Mouse (Mus musculus) small intestine, adult 2 months (tissue): ENCODE data around the gene Gm29106. TPM values are rescaled to one million over a fixed set of nuclear protein-coding genes. Genes with fewer than 3 reads are reported as not detected.
"Not testable (repeated sequence)": the region's sequence is repeated elsewhere in the genome, so short reads cannot be mapped to it uniquely, and the experiment has no call there.

Experiments
- H3K27ac ChIP-seq: fragments of 200-500 bp; 2 replicates; pipeline ENCODE4 v1.5.1; 2012; ENCODE audit warnings: low read depth, low read length, control low read depth, inconsistent platforms; ENCODE audit not compliant: insufficient read depth
- H3K27me3 ChIP-seq: fragments of 200-500 bp; 2 replicates; pipeline ENCODE4 v1.6.1; 2012; ENCODE audit warnings: mild to moderate bottlenecking, moderate library complexity, low read length, inconsistent platforms; ENCODE audit not compliant: control insufficient read depth, insufficient read depth
- H3K36me3 ChIP-seq: fragments of 200-500 bp; 2 replicates; pipeline ENCODE4 v1.6.1; 2012; ENCODE audit warnings: mild to moderate bottlenecking, low read length, control low read depth, inconsistent platforms; ENCODE audit not compliant: control insufficient read depth, insufficient read depth
- H3K4me1 ChIP-seq: fragments of 200-500 bp; 2 replicates; pipeline ENCODE4 v1.6.1; 2012; ENCODE audit warnings: low read length, inconsistent platforms, mixed read lengths; ENCODE audit not compliant: control insufficient read depth, insufficient read depth, insufficient read length
- H3K4me3 ChIP-seq: fragments of 200-500 bp; 2 replicates; pipeline ENCODE4 v1.5.1; 2012; ENCODE audit warnings: low read depth, mild to moderate bottlenecking, control low read depth, inconsistent platforms, low read length, moderate library complexity
- CTCF ChIP-seq: fragments of 200-500 bp; IDR thresholded peaks from 2 replicates; pipeline ENCODE4 v1.5.1; 2012; ENCODE audit warnings: low read depth, mild to moderate bottlenecking, control low read depth, inconsistent platforms, low read length, moderate library complexity, mixed read lengths; ENCODE audit not compliant: insufficient replicate concordance, insufficient read length; ENCODE audit errors: extremely low read depth
- POLR2A ChIP-seq: fragments of 200-500 bp; IDR thresholded peaks from 2 replicates; pipeline ENCODE4 v1.6.1; 2012; ENCODE audit warnings: low read depth, mild to moderate bottlenecking, control low read depth, inconsistent platforms, low read length, moderate library complexity
- WGBS: fragments of 180-500 bp; shearing (Covaris S2); methylation state at CpG from one replicate; pipeline ENCODE4 v1.1.7; 2018; 5-methylcytosine and 5-hydroxymethylcytosine counted together
- polyA plus RNA-seq: library from polyadenylated mRNA; depleted of rRNA; stranded (reverse); fragments of >200 nt; gene quantifications from 2 replicates; pipeline ENCODE4 v1.2.3, GENCODE M21; 2012; rRNA removed

Gm29106 gene
- not detected in 2 replicates for polyA plus RNA-seq

GRCm38 (mm10) chr1:118176242-118176641, at the start of gene Gm29106:
TSS of gene Gm29106 (plus strand) at chr1:118176542.
- H3K27me3 ChIP-seq, H3K36me3 ChIP-seq, H3K4me3 ChIP-seq, H3K27ac ChIP-seq, H3K4me1 ChIP-seq: not testable (repeated sequence)
- 63% methylated on average over 2 of the region's 2 CpGs for WGBS

- no peaks in the 10 kb centered on the region for H3K36me3 ChIP-seq
- 17% methylated on average over 1 of the region's 1 CpGs for WGBS
- H3K4me1 ChIP-seq = no peaks in the 10 kb centered on the region
- H3K4me3 ChIP-seq = no peak overlapping the region
- TF ChIP-seq POLR2A (no peak), CTCF (no peak)
- no peak overlapping the region for H3K27ac ChIP-seq
- H3K27me3 ChIP-seq = no peaks in the 10 kb centered on the region
These were observed 52.2 kb downstream of the Gm29106 start for GRCm38 (mm10) chr1:118228540-118228939.

- H3K4me3 ChIP-seq = no peak overlapping the region
- WGBS = 87% methylated on average over 1 of the region's 1 CpGs
- no peaks in the 10 kb centered on the region for H3K4me1 ChIP-seq
- TF ChIP-seq CTCF (no peak), POLR2A (no peak)
- H3K36me3 ChIP-seq = no peaks in the 10 kb centered on the region
- no peaks in the 10 kb centered on the region for H3K27me3 ChIP-seq
- no peak overlapping the region for H3K27ac ChIP-seq
These were observed 59.7 kb downstream of the Gm29106 start for GRCm38 (mm10) chr1:118236032-118236431.

Other genes with a start within 250 kb of the Gm29106 start
- gene Gm28168, start 248.5 kb upstream of the Gm29106 start, polyA plus RNA-seq = not detected in 2 replicates
- gene Gm7145, start 210.6 kb upstream of the Gm29106 start, polyA plus RNA-seq = not detected in 2 replicates
- gene Tsn, start 135.2 kb downstream of the Gm29106 start, polyA plus RNA-seq = 7.3 and 12.6 TPM in 2 replicates
- gene Nifk, start 145.3 kb downstream of the Gm29106 start, polyA plus RNA-seq = 0.96 and 1.5 TPM in 2 replicates
- 4.0 and 10.9 TPM in 2 replicates for gene Clasp1, start 212.5 kb downstream of the Gm29106 start, polyA plus RNA-seq